Mouse (Mus musculus): ENCODE measurements around the gene Fezf2. TPM values are rescaled to one million over a fixed set of nuclear protein-coding genes. Genes with fewer than 3 reads are reported as not detected.

The Fezf2 gene
- total RNA-seq, 2 experiments from 2014 or later: 26.4 to 33.2 TPM

DNA sequence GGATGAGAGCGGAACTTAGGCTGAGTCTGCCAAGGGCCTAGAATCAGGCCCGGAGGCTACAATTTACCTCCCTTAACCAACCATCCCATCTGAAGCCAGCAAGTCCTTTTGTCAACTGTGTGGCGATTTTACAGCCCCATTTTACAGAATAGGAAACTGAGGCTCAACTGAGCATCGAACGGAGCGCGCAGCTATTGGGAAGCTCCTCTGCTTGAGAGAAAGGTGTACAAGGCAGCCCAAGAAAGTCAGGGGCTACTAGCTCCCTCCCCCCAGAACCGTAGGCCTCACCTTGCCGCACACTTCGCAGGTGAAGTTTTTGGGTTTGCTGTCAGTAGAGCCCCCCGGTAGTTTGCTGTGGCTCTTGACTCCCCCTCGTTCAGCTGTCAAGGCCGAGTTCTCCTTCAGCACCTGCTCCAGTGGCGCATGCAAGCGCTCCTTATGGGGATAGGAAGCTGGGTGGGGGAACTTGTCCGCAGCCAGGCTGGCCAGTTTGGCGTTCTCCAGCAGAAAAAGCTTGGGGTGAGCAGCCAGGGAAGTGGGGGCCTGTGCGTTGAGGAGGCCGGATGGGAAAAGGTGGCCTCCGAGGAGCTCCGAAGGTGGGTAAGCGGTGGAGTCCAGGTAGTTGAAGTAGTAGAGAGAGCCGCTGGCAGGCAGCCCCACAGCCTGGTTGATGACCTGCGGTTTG lies 3.8 kb downstream of the Fezf2 start:
- DNase-seq (ENCODE audit: low spot score in 2 of 2): no peak

DNA sequence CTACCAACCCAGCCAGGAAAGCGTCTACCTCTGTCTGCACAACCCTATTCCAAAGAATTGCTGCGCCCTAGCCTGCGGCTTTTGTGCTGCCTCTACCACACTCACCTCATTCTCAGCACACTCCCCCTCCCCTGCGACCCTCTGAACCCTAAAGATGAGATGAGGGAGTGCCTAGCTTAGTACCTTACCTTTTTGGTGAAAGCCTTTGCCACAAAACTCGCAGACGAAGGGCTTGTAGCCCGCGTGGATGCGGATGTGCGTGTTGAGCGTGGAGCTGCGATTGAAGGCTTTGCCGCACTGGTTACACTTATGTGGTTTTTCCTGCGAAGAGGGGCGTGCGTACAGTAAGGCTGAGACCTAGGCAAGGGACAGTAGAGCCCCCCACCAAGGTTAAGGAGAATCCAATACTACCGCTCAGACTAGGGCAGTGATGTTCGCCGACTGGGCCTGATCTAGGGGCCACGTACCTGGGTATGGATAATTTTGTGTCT lies 4.5 kb downstream of the Fezf2 start:
- no peak for DNase-seq (ENCODE audit: low spot score in 2 of 2)

DNA sequence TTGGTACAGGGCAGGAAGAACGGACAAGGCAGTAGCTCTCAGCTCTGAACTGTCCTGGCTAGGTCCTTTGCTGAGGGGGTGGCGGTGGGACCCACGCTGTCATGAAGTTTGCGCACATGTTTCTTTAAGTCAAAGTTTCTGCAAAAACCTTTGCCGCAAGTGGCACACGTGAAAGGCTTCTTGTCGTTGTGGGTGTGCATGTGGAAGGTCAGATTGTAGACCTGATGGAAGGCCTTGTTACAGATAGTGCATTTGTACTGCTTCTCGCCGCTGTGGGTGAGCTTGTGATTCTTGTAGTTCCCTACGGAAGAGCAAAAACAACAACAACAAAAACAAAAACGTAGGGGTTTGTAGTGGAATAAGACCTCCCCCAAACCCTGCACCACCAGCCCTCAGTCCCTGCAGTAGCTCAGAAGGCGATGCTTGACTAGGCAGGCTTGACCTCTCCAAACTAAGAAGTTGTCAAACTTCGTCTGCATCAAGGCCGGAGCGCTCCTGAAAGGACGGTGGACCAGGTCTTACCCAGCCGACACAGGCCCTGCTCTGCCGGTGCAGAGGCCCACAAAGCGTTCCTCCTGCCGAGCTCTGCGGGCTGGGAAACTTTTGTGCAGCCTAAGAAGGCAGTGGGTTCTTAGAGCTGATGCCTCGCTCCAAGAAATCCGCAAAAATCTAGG lies 5.4 kb downstream of the Fezf2 start:
- DNase-seq (ENCODE audit: low spot score in 2 of 2): no peak

DNA sequence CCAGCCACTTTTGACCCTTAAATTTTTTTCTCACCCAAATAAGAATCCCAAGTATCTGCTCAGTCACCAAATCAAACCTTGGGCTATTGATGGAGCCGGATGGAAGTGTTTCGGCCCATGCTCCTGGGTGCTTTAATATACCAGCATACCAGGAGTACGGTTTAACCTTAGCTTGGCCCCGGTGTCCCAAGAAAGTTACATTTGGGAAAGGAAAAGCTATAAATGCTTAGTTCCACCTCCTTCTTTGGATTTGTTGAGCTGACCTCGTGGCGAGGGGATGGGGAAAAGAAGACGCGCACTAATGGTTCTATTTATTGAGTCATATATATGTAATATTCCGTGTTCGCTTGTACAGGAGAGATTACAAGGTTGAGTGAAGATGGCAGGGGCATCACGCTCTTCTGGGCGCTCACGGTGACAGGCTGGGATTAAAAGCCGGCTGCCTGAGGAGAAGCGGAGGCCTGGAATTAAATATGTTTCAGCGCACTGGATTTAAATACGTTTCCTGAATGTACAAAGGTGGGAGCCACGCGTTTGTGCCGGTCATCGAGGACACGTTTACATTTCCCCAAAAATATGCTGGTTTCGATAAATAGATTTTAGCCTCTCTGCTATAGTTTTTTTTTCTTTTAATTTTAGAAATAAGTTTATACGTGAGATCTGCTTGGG lies 6.1 kb downstream of the Fezf2 start:
- DNase-seq (ENCODE audit: low spot score in 2 of 2): no peak

DNA sequence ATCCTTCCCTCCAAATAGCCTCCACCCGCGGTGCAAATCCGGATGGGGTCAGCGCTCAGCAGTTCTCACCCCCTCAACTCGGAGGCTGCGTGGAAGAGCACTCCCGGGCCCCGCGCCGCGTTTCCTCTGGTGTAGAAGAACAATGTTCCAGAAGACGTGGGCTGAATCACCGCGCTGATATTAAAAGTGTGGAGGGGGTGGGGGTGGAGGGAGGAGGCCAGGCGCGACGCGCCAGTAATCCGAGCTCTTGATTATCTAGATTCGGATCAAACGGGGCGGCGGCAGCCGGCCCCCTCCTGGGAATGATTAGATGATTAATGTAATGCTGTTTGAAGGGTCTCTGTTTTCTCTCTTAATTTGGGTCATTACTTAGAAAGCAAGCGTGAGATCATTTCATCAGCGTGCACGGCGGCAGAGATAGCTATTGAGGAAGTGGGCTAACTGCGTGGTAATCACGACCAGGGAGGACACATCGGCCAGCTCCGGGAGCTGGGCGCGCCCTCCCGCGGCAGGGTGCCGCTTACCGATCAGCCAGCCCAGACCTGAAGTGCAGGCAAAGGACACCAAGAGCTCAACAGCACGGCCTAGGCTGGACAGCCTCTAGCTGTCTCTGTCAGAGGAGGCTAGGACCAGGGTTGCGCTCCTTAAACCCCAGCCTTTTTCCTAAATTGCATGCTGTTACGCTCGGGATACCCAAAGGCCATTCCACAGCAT lies 6.8 kb downstream of the Fezf2 start:
- peak in 1 of 2 experiments; percentile 24 for DNase-seq (ENCODE audit: low spot score in 2 of 2)

- DNase-seq (ENCODE audit: low spot score in 2 of 2): peak in 1 of 2 experiments; percentile 16
Observed at GRCm38 (mm10) chr14:12340238-12341074, 7.5 kb downstream of the Fezf2 start.

DNA sequence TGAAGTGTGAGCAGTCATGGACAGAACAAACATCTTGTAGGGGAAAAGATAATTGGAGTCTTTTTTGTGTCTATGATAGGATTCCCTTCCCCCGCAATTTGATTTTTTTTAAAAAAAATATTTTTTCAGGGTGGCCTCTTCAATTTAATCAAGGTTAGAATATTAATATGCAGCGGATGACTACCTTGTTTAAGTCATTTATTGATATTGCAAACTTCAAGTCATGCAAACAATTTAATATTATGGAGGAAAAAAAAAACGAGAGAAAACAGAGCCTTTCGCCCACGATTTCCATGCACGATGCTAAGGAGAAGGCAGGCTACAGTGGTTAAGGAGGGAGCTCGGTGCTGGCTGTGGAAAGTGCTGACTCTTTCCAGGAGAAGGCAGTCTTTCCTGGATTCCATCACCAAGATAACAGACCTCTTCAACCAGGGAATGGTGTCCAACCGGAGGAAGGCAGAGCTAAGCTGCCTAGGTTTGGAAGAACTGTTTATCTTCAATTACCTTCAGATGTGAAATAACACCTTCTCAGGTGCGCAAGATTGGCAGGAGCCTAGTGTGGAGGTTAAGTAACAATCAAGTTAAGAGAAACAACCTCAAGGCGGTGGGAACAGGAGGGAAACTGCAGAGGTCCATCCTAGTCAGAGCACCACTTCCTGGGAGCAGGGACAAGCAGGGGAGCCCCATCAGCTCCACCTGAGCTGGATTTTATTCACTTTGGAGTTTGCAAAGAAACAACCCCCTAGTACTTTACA lies 9.0 kb downstream of the Fezf2 start:
- DNase-seq (ENCODE audit: low spot score in 2 of 2): no peak

DNA sequence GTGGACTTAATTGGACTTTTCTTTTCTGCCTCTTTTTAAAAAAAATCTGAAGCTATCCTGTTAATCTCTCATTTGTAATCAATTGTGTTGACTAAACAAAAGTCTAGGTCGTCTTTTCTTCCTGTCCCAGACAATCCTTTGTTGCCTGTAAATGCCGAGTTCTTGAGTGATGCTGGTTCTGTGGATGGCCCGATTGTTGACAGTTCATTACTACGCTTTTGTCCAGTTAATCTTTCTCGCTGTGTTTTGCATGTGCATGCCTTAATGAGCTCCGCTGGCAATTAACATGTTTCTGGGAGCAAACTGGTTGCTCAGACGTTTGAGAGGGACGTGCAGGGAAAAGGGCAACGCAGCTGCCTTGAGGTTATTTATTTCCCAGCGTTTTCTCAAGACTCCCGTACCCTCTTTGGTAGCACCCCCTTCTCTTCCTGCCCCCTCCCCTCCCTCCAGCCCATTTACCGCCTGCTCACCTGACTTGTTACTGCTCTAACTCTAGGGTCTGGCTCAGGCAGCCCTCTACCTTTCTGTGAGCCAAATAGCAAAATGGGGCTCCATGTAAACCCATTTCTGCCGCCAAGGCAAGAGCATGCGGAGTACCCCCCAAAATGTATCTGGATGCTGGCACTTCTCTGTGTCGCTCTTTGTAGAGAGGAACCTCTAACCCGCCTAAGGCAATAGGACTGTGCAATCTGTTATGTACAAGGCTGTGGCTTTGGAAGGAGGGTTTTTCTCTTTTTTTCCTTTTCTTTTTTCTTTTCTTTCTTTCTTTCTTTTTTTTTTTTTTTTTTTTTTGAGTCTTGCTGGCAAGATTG lies 9.8 kb downstream of the Fezf2 start:
- DNase-seq (ENCODE audit: low spot score in 2 of 2): peak in 1 of 2 experiments; percentile 24

DNA sequence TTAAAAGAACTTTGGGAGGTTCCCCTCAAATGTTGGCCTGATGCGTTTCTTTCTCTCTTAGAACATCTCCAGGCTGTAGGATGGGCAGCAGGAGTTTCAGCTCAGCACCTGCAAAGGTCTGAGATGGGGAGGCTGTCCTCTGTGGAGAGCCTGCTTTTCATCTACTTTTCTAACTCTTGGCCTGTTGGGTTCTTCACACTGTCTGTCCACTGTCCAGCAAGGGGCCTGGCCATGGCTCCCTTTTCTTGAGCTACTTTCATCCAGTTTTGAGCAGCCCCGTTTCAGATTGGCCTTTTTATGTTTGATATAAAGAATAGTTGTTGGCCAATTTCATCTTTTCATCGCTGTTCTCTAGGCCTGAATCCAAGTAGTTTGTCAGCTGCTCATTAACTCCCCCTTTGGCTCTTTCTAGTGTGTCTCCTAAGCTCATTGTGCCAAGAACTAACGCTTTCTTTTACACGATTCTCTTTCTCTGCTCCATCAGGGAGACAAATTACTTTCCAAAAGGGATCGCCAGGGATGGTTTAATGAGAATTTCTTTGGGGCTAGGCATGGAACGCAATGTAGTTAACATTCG lies 10.5 kb downstream of the Fezf2 start:
- DNase-seq (ENCODE audit: low spot score in 2 of 2): no peak

GRCm38 (mm10) chr14:12334925-12335324 lies 13.1 kb downstream of the Fezf2 start:
- DNase-seq (ENCODE audit: low spot score in 2 of 2): no peak

DNA sequence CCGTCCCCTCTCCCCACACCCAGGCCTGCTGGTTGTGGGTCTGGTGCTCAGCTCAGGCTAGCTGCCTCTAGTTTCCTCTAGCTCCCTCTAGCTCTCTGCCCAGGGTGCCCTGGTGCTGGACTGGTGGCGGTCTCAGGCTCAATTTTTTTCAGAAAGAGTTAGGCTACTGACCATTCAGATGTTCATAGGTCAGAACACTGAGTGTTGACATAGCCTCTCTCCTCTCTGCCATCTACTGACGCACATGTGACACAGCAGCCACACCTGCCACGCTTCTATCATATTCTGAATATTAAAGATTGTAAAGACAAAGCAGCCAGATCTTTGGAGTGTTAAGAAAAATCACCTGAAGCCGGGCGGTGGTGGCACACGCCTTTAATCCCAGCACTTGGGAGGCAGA lies 14.4 kb downstream of the Fezf2 start:
- DNase-seq (ENCODE audit: low spot score in 2 of 2): peak in 1 of 2 experiments; percentile 1

DNA sequence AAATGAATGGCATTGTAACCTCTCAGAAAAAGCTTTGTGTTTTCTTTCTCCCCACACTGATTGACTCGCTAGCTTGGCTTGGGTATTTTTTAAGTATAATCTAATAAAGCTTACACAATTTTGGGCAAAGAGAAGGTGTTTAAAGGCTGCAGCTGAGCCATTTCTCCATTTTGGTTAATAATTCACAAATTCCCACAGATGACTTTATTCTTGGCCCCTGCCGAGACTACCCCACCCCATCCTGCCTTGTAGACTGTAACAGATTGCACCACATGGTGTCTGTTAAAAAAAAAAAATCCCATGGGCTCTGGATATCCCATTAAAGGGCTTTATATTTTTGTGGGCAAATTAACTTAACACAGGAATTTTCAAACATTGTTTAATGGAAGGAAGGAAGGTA lies 44.9 kb downstream of the Fezf2 start:
- no peak for DNase-seq (ENCODE audit: low spot score in 2 of 2)

- DNase-seq (ENCODE audit: low spot score in 2 of 2): peak; percentile 15 to 34
Observed at GRCm38 (mm10) chr14:12300677-12301076, 47.3 kb downstream of the Fezf2 start.

GRCm38 (mm10) chr14:12300275-12300674 lies 47.7 kb downstream of the Fezf2 start:
- no peak for DNase-seq (ENCODE audit: low spot score in 2 of 2)

DNA sequence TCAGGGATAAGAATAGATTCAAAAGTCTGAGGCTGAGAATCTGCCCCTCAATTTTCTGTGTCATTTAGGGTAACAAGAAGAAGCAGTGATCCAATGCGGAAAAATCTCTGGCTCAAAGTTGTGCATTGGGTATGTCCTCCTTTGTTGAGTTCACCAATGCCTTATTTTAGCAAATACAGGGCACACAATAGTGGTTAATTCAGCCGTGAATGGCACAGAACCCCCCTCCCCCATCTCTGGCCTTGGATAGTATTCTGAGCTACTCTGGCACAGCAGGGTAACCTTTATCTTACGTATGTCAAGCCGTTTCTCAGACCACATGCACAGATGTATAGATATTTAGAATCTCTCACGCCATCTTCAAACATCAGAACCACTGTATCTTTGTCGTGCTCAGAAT lies 48.3 kb downstream of the Fezf2 start:
- no peak for DNase-seq (ENCODE audit: low spot score in 2 of 2)

DNA sequence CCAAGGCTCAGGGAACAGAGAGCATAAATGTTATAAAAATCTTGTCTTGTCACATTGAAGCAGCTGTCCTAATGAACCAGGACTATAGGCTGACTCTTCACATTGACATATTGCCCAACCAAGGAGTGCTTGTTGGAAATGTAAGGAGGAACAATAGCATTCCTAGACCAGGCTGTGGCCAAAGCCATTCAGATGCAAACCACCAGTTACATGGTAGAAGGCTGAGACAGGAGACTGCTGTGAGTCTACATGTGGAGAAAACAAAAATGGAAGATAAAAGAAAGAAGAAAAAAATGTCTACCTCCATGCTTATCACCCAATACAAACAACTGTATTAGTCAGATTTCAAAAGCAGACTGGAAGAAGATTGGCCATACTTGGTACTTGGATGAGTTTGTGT lies 48.8 kb downstream of the Fezf2 start:
- no peak for DNase-seq (ENCODE audit: low spot score in 2 of 2)

DNA sequence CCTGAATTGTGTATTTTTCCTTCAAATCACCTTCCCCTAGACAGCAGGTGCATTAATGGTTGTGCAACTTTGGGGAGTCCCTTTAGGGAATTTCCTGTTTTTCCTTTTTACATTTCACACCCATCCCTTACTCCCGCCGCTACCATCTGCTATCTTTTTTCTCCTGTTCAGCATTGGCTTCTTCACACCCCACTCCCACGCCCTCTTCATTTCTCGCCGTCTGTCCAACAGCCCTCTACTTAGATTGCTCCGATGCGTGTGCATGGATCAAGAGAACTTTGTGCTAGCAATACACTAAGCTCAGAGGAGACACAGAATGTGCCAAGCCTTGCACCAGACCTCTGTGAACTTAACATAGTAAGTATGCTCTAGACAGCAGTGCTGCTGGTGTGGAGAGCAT lies 51.6 kb downstream of the Fezf2 start:
- peak; percentile 74 to 83 for DNase-seq (ENCODE audit: low spot score in 2 of 2)

Data from left cerebral cortex, adult 18-20 months (tissue).